In genomic region chr7:127915293-127915692, GRCm38 (mm10) we compare ENCODE assay signal across 17 mouse cellular contexts.
A peak's percentile ranks its signal among the peaks of the same experiment; 100 is the strongest.
DNase-seq lines count a peak whose midpoint lies in the region.
"Had no signal": no experiment of that assay in that cellular context is flagged by ENCODE, and none has a peak within 500 bp of the region (broad histone marks: within the 10 kb centered on the region; RNA-seq: fewer than 3 reads in every experiment).

No protein-coding gene starts in this region.

- DNase-seq in cerebellum, adult 9-11 months, result peak; percentile 17
- DNase-seq in cerebellum, postnatal 25 days, result no peak
- DNase-seq in 416B (ENCODE audit: low read depth), result peak; percentile 72
- DNase-seq in CD4-positive helper T cell, adult 2 months (ENCODE audit: low read depth, low spot score), result peak; percentile 30
- peak; percentile 74 for DNase-seq in induced T-regulatory cell, adult 2 months (ENCODE audit: low read depth)
- no peak for DNase-seq in spleen, adult 18-20 months
- DNase-seq in layer of hippocampus, adult 9-11 months, result no peak
- DNase-seq: adrenal gland, adult 2 months; adrenal gland, postnatal 14 days; cerebellum, adult 11 months; cerebellum, adult 2 months; cerebellum, postnatal 10 days; gastrocnemius, postnatal 25 days; heart, adult 18-20 months; heart, postnatal 14 days; heart, postnatal 4 days; kidney, adult 18-20 months had no signal

Comparison
In these comparisons a context has a peak if more than half of its experiments do, and no peak if none do; other contexts are left out.
1. DNase-seq: peak in cerebellum, adult 9-11 months (single experiment), 416B (single experiment), CD4-positive helper T cell, adult 2 months (single experiment) and induced T-regulatory cell, adult 2 months (single experiment); none in cerebellum, postnatal 25 days (0 of 2), spleen, adult 18-20 months (0 of 2) and layer of hippocampus, adult 9-11 months (single experiment).